Mouse (Mus musculus) forebrain, embryonic 15.5 days (tissue): Measurements from ENCODE around the gene Gm20517. TPM values are rescaled to one million over a fixed set of nuclear protein-coding genes. Genes with fewer than 3 reads are reported as not detected.

Experiments
- ATAC-seq: fragments of 200-750 bp; cut with Nextera tagmentation; replicated peaks from 2 replicates; pipeline ENCODE4 v1.8.0; 2017; ENCODE audit warnings: mild to moderate bottlenecking, moderate TSS enrichment, moderate library complexity
- H3K27ac ChIP-seq: fragments of 300-500 bp; sonication (generic); replicated peaks from 2 replicates; pipeline ENCODE4 v1.5.1; 2015; ENCODE audit warnings: mild to moderate bottlenecking, inconsistent platforms
- H3K27me3 ChIP-seq: fragments of 300-500 bp; sonication (generic); 2 replicates; pipeline ENCODE4 v1.6.1; 2015; ENCODE audit warnings: inconsistent platforms
- H3K36me3 ChIP-seq: fragments of 300-500 bp; sonication (generic); 2 replicates; pipeline ENCODE4 v1.6.1; 2015; ENCODE audit warnings: mild to moderate bottlenecking, inconsistent platforms
- H3K4me1 ChIP-seq: fragments of 300-500 bp; sonication (generic); 2 replicates; pipeline ENCODE4 v1.6.1; 2015; ENCODE audit warnings: inconsistent platforms
- H3K4me2 ChIP-seq: fragments of 300-500 bp; sonication (generic); replicated peaks from 2 replicates; pipeline ENCODE4 v1.6.1; 2015; ENCODE audit warnings: mild to moderate bottlenecking, inconsistent platforms
- H3K4me3 ChIP-seq: fragments of 300-500 bp; sonication (generic); 2 replicates; pipeline ENCODE4 v1.5.1; 2015; ENCODE audit warnings: mild to moderate bottlenecking, inconsistent platforms
- H3K9ac ChIP-seq: fragments of 300-500 bp; sonication (generic); replicated peaks from 2 replicates; pipeline ENCODE4 v1.6.1; 2015; ENCODE audit warnings: mild to moderate bottlenecking, inconsistent platforms
- H3K9me3 ChIP-seq: fragments of 300-500 bp; sonication (generic); 2 replicates; pipeline ENCODE4 v1.6.1; 2016; ENCODE audit warnings: inconsistent platforms
- WGBS: fragments of 180-500 bp; shearing (Covaris S2); methylation state at CpG from one replicate; pipeline ENCODE4 v1.1.7; 2015; ENCODE audit warnings: mixed read lengths; 5-methylcytosine and 5-hydroxymethylcytosine counted together
- polyA plus RNA-seq: library from polyadenylated mRNA; unstranded; fragments of >200 nt; fragmentation: Nextera tagmentation; extraction: Ambion mirVana; gene quantifications from 2 replicates; pipeline ENCODE4 v1.2.1, GENCODE M21; 2015

The Gm20517 gene
- 2.2 and 3.0 TPM in 2 replicates for polyA plus RNA-seq

DNA sequence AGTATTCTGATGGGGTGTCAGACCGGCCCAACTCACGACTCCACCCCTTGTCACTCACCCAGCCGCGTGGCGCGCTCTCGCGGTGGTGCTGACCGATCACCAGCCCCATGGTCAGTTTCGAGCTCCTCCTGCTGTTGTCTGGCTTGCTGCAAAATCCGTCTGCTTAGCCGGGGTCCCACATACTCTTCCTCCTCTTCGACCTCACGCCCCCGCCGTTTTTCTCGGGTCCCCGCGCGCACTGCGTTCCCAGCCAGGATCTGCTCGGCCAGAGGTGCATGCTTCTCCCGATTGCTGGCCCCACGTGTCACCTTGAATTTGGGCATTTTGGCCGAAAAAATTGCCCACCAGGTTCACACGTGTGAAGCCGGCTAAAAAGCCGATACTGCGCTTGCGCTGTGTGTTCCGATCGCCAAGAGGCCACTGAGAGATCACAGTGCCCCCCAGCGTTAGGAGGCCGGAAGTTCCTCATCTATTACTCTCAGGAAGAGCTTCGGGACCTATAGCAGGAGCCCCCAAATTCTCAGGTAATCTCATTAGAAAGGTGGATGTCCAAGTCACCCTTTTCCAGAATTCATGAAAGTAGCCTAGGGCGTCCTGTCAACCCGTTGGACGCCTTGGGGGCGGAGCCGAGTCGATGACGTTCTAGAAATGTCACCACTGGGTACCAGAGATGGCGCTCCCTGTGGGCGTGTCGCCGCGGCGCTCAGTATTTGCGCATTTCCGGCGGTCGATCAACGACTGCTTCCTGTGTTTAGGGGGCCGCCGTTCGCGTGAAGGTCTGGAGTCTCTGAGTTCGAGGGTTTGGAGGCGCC lies at the start of gene Gm20517, which contains the start of the genes Bysl and Med20:
Gm20517 (plus strand) TSS at position 741 of the 812 bp plus-strand sequence.
Bysl (minus strand) TSS at position 644 of the 812 bp plus-strand sequence.
Med20 (plus strand) TSS at position 734 of the 812 bp plus-strand sequence.
- Histone ChIP-seq H3K4me1 (peaks cover 28% of the 10 kb centered on the region), H3K9me3 (no peaks in the 10 kb centered on the region), H3K9ac (peak within 1 kb of the TSS; percentile 61), H3K27ac (peak within 1 kb of the TSS; percentile 76), H3K4me3 (peak within 1 kb of the TSS; percentile 59), H3K27me3 (no peaks in the 10 kb centered on the region), H3K36me3 (peaks cover 19% of the 10 kb centered on the region), H3K4me2 (peak within 1 kb of the TSS; percentile 87)
- WGBS = under 1% methylated on average over 59 of the region's 59 CpGs
- ATAC-seq = peak; percentile 97

DNA sequence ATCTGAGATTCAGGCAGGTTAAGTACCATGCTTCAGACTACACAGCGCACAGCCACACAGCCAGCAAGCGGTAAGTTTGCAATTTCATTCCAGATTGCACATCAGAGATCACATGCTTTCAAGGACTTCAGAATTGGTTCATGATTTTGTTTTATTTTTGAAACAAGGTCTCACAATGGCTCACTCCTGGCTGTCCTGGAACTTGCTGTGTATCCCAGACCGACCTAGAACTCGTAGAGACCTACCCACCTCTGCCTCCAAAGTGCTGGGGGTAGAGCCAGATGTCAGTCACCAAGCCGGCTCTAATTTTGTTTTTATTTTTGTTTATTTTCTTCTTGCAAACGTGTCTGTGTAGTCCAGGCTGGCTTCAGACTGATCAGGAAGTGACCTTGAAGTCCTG lies 48.5 kb upstream of the Gm20517 start:
- WGBS = 83% methylated on average over 6 of the region's 6 CpGs
- Histone ChIP-seq H3K9ac (no peak overlapping the region), H3K27me3 (no peaks in the 10 kb centered on the region), H3K36me3 (no peaks in the 10 kb centered on the region), H3K4me1 (peaks cover 4% of the 10 kb centered on the region), H3K27ac (no peak overlapping the region), H3K4me3 (no peak overlapping the region), H3K9me3 (no peaks in the 10 kb centered on the region), H3K4me2 (no peak overlapping the region)
- ATAC-seq = no peak

DNA sequence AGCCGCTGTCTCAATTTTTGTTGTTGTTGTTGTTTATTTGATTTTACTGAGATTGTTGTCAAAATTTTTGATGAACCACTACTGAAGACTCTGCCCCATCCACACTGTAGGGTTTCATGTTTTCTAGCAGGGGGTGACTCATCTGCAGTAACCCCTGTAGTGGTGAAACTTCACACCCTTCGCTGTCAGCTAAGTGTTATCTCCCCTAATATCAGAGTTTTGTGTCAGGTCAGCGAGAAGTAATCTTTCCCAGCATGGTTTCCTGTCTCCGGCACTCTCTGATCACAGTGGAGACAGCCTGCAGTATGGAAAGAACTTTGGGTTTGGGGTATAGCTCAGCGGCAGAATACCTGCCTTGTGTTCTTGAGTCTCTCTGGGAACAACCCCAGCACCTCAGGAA lies 46.8 kb upstream of the Gm20517 start:
- Histone ChIP-seq H3K9me3 (no peaks in the 10 kb centered on the region), H3K4me2 (no peak overlapping the region), H3K4me3 (no peak overlapping the region), H3K36me3 (no peaks in the 10 kb centered on the region), H3K27ac (no peak overlapping the region), H3K4me1 (peaks cover 4% of the 10 kb centered on the region), H3K9ac (no peak overlapping the region), H3K27me3 (no peaks in the 10 kb centered on the region)
- 92% methylated on average over 5 of the region's 5 CpGs for WGBS
- ATAC-seq = no peak

DNA sequence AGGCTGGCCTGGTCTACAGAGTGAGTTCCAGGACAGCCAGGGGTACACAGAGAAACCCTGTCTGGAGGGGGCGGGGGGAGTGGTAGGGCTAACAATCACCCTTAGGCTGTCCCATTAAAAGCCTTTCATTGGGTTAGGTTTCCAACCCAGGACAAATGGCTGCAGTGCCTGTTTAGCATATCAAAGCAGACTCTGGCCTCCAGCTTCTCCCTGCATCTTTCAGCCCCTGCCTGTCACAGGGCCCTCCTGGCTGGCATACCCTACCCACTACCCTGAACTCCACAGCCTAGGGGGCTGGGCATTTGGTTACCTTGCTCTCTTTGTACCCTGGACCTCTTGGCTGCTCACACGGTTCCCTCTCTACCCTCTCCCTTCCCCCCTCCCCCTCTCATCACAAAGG lies 45.3 kb upstream of the Gm20517 start:
- Histone ChIP-seq H3K9ac (no peak overlapping the region), H3K4me3 (no peak overlapping the region), H3K36me3 (no peaks in the 10 kb centered on the region), H3K9me3 (no peaks in the 10 kb centered on the region), H3K27ac (no peak overlapping the region), H3K27me3 (no peaks in the 10 kb centered on the region), H3K4me1 (peaks cover 4% of the 10 kb centered on the region), H3K4me2 (no peak overlapping the region)
- ATAC-seq = no peak; the same call in 1 of the 2 replicates
- 24% methylated on average over 2 of the region's 2 CpGs for WGBS

DNA sequence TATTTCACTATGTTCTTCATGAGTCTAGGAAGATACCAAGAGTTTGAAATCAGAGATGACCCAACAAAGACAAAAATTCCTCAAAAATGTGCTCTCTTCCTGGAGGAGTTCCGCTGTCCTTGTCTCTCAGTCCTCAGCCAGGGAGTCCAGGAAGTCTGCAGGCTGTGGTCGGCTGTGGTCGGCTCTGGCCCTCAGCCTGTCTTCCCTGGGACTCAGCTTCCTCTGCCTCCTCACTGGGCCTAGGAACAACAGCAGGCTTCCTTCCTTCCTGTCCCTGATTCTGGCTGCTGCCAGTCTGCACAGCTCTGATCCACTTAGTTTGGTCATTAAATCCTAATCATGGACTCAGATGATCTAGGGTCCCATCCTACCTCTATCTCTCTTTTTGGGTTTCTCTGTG lies 44.1 kb upstream of the Gm20517 start:
- no peak for ATAC-seq
- H3K4me2 ChIP-seq = no peak overlapping the region
- WGBS = 75% methylated on average over 3 of the region's 3 CpGs

DNA sequence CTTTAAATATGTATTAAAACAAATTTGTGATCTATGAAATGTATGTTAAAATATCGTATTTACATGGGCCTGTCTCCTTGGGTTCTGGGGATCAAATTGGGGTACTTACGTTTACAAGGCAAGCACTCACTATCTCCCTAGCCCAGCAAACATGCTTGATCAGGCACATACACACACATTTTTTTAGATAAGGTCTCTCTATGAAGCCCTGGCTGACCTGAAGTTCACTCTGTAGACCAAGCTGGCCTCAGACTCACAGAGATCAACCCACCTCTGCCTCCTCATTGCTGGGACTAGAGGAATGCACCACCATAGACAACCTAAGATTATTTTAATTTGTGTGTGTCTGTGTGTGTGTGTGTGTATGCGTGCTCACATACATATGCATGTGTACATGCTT lies 43.0 kb upstream of the Gm20517 start:
- no peaks in the 10 kb centered on the region for H3K27me3 ChIP-seq
- no peak overlapping the region for H3K27ac ChIP-seq
- no peak for ATAC-seq
- no peaks in the 10 kb centered on the region for H3K36me3 ChIP-seq
- H3K4me2 ChIP-seq = no peak overlapping the region
- WGBS = 95% methylated on average over 3 of the region's 3 CpGs
- peaks cover 4% of the 10 kb centered on the region for H3K4me1 ChIP-seq
- H3K9me3 ChIP-seq = no peaks in the 10 kb centered on the region
- no peak overlapping the region for H3K9ac ChIP-seq
- no peak overlapping the region for H3K4me3 ChIP-seq

More for the DNA sequence above, 44.1 kb upstream of the Gm20517 start:
- H3K36me3 ChIP-seq = no peaks in the 10 kb centered on the region
- no peaks in the 10 kb centered on the region for H3K27me3 ChIP-seq
- peaks cover 4% of the 10 kb centered on the region for H3K4me1 ChIP-seq
- H3K9me3 ChIP-seq = no peaks in the 10 kb centered on the region
- no peak overlapping the region for H3K27ac ChIP-seq
- no peak overlapping the region for H3K9ac ChIP-seq
- no peak overlapping the region for H3K4me3 ChIP-seq

DNA sequence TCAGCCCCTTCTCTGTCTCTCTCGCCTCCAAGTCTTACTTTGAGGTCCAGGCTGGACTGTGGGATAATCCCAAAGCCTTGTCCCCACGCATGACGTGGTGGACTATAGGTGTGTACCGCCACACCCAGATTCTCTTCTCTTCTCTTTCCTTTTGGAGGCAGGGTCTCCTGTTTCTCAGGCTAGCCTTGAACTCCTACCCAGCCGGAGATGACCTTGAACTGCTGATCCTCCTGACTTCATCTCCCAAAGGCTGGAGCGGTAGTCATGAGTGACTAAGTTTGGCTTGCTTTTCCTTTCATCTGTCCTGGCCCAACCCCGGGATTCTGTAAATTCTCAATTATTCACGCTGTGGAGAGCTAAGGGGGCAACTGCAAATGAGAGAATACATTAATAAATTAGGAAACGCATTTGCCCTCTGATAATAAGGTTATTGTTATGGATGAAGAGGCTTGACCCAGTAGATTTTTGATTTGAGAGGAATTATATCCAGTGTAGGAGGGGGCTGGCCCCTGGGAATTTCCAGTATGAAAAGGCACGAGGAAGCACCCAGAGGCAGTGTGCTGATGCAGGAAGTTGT lies 42.4 kb upstream of the Gm20517 start:
- Histone ChIP-seq H3K27ac (no peak overlapping the region), H3K4me1 (peaks cover 4% of the 10 kb centered on the region), H3K9ac (no peak overlapping the region), H3K4me2 (no peak overlapping the region), H3K4me3 (no peak overlapping the region), H3K36me3 (no peaks in the 10 kb centered on the region), H3K9me3 (no peaks in the 10 kb centered on the region), H3K27me3 (no peaks in the 10 kb centered on the region)
- 63% methylated on average over 10 of the region's 10 CpGs for WGBS
- no peak for ATAC-seq

DNA sequence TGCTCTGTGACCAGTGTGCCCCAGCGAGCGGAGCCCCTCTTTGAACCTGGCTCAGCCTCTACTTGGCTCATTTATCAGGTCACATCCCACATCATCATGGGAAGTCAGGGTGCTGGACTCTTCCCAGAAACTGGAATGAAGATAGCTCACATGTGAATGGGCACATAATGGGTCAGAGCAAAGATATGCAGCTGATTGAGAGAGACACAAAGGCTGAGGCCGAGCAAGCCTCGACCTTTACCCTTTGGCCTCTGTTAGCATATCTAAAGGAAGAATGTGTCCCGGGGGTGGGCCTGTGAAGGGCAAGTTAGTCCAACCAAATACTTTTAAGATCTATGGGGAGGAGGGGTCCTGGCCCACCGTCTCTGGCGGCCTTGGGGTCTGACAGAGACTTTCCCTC lies 39.8 kb upstream of the Gm20517 start:
- no peak overlapping the region for H3K27ac ChIP-seq
- ATAC-seq = no peak
- no peak overlapping the region for H3K4me3 ChIP-seq
- no peaks in the 10 kb centered on the region for H3K4me1 ChIP-seq
- H3K36me3 ChIP-seq = no peaks in the 10 kb centered on the region
- no peak overlapping the region for H3K9ac ChIP-seq
- WGBS = 27% methylated on average over 7 of the region's 7 CpGs
- H3K27me3 ChIP-seq = no peaks in the 10 kb centered on the region
- H3K4me2 ChIP-seq = no peak overlapping the region
- no peaks in the 10 kb centered on the region for H3K9me3 ChIP-seq

DNA sequence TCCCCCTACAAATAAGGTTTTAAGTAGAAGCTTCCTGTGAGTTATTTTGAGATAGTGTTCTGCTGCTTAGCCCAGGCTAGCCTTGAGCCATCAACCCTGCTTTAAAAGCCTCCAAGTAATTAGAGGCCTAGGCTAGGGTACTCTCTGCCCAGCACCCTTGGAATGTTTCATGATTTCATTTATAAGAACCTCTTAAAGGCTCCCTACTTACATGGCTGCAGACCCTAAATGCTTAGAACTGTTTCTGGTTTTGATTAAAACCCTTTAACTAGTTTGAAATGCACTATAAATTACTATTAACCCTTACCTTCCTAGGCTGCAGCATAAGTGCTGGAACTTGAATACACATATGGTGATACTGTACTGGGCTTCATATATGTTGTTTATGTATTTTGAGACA lies 39.0 kb upstream of the Gm20517 start:
- H3K4me2 ChIP-seq = no peak overlapping the region
- H3K4me1 ChIP-seq = no peaks in the 10 kb centered on the region
- H3K9me3 ChIP-seq = no peaks in the 10 kb centered on the region
- H3K27ac ChIP-seq = no peak overlapping the region
- ATAC-seq = no peak
- H3K4me3 ChIP-seq = no peak overlapping the region
- H3K9ac ChIP-seq = no peak overlapping the region
- H3K27me3 ChIP-seq = no peaks in the 10 kb centered on the region
- no peaks in the 10 kb centered on the region for H3K36me3 ChIP-seq

DNA sequence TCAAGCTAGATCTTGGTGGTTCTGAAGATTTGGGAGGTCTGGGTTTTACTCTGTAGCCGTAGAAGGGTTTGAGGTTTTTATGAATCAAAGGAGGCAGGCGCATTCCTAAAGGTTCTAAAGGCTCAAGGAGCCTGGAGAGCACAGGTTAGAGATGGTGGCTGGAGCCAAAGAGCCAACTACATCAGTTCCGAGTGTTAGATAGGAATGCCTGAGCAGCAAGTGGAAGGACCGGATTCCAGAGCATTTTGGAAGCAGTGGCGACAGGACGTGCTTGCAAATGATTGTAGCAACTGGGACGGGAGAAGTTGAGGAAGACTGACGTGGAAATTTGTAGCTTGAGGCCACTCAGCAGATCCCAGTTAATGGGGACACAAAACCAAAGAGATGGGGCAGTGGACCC lies 37.4 kb upstream of the Gm20517 start:
- no peak overlapping the region for H3K9ac ChIP-seq
- no peaks in the 10 kb centered on the region for H3K36me3 ChIP-seq
- no peak for ATAC-seq
- H3K27ac ChIP-seq = no peak overlapping the region
- no peak overlapping the region for H3K4me2 ChIP-seq
- no peaks in the 10 kb centered on the region for H3K27me3 ChIP-seq
- WGBS = 76% methylated on average over 8 of the region's 8 CpGs
- no peaks in the 10 kb centered on the region for H3K4me1 ChIP-seq
- H3K4me3 ChIP-seq = no peak overlapping the region
- H3K9me3 ChIP-seq = no peaks in the 10 kb centered on the region

DNA sequence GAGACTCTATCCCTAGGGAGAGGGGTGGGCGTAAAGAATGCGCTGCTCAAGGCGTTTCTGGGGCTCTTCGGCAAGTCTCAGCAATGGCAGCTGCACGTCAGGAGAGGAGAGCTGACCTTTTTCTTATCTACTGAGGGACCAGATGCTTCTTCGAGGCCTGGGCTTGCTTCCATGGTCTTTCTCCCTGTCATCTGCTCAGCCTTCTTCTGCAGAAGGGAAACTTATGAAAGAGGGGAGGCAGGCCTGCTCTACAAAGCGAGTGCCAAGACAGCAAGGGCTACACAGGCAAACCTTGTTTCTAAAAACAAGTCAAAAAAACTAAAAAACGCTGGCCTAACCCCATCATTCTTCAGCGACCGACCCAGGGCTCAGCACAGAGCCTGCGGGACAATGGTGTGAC lies 36.6 kb upstream of the Gm20517 start:
- H3K4me1 ChIP-seq = no peaks in the 10 kb centered on the region
- WGBS = 78% methylated on average over 11 of the region's 11 CpGs
- H3K36me3 ChIP-seq = no peaks in the 10 kb centered on the region
- H3K27me3 ChIP-seq = no peaks in the 10 kb centered on the region
- H3K4me3 ChIP-seq = no peak overlapping the region
- no peaks in the 10 kb centered on the region for H3K9me3 ChIP-seq
- H3K4me2 ChIP-seq = no peak overlapping the region
- H3K27ac ChIP-seq = no peak overlapping the region
- no peak overlapping the region for H3K9ac ChIP-seq
- ATAC-seq = no peak

DNA sequence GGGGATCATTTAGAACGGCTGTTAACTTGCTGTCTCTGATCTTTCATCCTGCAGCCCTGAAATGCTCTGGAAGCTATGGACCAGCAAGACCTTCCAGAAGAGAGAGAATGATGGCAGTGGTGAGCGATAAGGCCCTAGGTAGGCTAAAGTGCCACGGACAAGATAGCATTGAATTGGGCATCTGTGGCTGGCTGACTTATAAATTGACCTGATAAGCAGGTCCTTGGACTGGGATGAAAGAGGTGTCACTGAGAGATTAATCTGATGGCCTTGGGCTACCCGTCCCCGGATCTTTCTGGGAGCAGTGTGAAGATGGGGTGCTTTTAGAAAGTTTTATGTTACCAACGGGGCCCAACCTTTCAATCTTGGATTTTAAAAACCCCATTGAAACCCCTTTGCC lies 32.7 kb upstream of the Gm20517 start:
- Histone ChIP-seq H3K9me3 (no peaks in the 10 kb centered on the region), H3K36me3 (no peaks in the 10 kb centered on the region), H3K4me2 (no peak overlapping the region), H3K9ac (no peak overlapping the region), H3K27ac (no peak overlapping the region), H3K27me3 (no peaks in the 10 kb centered on the region), H3K4me3 (no peak overlapping the region), H3K4me1 (no peaks in the 10 kb centered on the region)
- 91% methylated on average over 6 of the region's 6 CpGs for WGBS
- ATAC-seq = no peak
